In the genomic region with DNA sequence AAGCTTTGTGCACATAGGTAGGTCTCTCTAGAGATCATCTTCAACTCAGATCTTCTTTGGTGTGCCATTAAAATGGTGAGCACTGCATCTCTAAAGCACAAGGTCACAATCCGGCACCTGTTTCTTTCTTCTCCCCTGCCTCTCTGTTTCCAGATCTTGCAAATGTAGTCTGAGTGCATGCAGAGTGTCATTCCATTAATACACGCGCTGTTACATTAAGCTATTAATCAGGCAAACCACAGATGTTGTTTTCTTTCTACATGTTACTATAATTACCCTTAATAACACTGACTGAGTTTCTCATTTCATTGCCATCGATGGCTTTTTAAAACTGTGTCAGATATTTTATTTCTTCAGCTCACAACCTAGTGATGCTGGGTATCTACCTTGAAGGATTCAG, we compare ENCODE assay signal across 36 mouse cellular contexts. TPM values are rescaled to one million over a fixed set of nuclear protein-coding genes. Genes with fewer than 3 reads are reported as not detected.
DNase-seq lines count a peak whose midpoint lies in the region; ATAC-seq and TF ChIP-seq lines count a peak whose summit lies in the region.
"Had no signal": no experiment of that assay in that cellular context is flagged by ENCODE, and none has a peak within 500 bp of the region (broad histone marks: within the 10 kb centered on the region; RNA-seq: fewer than 3 reads in every experiment).

No protein-coding gene starts in this region.

- H3K4me3 ChIP-seq in forebrain, embryonic 13.5 days, result no peak overlapping the region
- H3K4me3 ChIP-seq in forebrain, embryonic 10.5 days, result no peak overlapping the region
- no peak overlapping the region for H3K4me3 ChIP-seq in midbrain, embryonic 13.5 days (replicated peaks)
- no peak overlapping the region for H3K4me3 ChIP-seq in midbrain, embryonic 10.5 days
- no peak overlapping the region for H3K4me3 ChIP-seq in forebrain, postnatal 0 days (ENCODE audit: low read depth, low read length)
- no peak overlapping the region for H3K4me3 ChIP-seq in cerebellum, adult 2 months (replicated peaks; ENCODE audit: insufficient read depth, low read depth, low read length)
- H3K4me3 ChIP-seq: embryonic facial prominence, embryonic 10.5 days; embryonic facial prominence, embryonic 15.5 days; gastrocnemius, adult 2 months; left cerebral cortex, adult 2 months; limb, embryonic 12.5 days; lung, embryonic 15.5 days; midbrain, embryonic 12.5 days; myocyte; neural tube, embryonic 12.5 days had no signal

- WGBS in forebrain, embryonic 13.5 days, result 51% methylated on average over 4 of the region's 4 CpGs
- WGBS in forebrain, embryonic 10.5 days, result 81% methylated on average over 4 of the region's 4 CpGs
- WGBS in midbrain, embryonic 13.5 days, result 74% methylated on average over 4 of the region's 4 CpGs
- WGBS in midbrain, embryonic 10.5 days, result 84% methylated on average over 4 of the region's 4 CpGs
- WGBS in forebrain, postnatal 0 days, result 38% methylated on average over 4 of the region's 4 CpGs
- WGBS in cerebellum, adult 2 months, result 75% methylated on average over 4 of the region's 4 CpGs

- peak; percentile 77; the same call in 1 of the 2 replicates for ATAC-seq in forebrain, embryonic 13.5 days
- peak; percentile 9; the same call in 1 of the 2 replicates for ATAC-seq in midbrain, embryonic 13.5 days
- ATAC-seq in forebrain, postnatal 0 days, result peak; percentile 58; the same call in 1 of the 2 replicates

- DNase-seq in forebrain, embryonic 10.5 days (ENCODE audit: extremely low spot score, low spot score), result no peak
- DNase-seq in midbrain, embryonic 10.5 days (ENCODE audit: low spot score), result no peak
- DNase-seq in brain, embryonic 14.5 days (ENCODE audit: low read depth), result peak; percentile 69
- DNase-seq in forebrain, postnatal 0 days, result peak; percentile 33
- DNase-seq in cerebellum, adult 2 months, result no peak
- DNase-seq in left cerebral cortex, adult 18-20 months (ENCODE audit: low spot score in 2 of 2), result no peak
- DNase-seq: adrenal gland, adult 8-10 months; cerebellum, adult 11-12 months; gastrocnemius, adult 2 months; gastrocnemius, postnatal 36 days; heart, adult 18-20 months; heart, postnatal 4 days; kidney, adult 2 months; kidney, postnatal 36 days; thymus, adult 2 months; thymus, postnatal 36 days had no signal

- no peaks in the 10 kb centered on the region for H3K9me3 ChIP-seq in forebrain, embryonic 13.5 days (replicated peaks)
- H3K9me3 ChIP-seq in forebrain, embryonic 10.5 days, result no peaks in the 10 kb centered on the region
- H3K9me3 ChIP-seq in midbrain, embryonic 13.5 days, result no peaks in the 10 kb centered on the region
- H3K9me3 ChIP-seq in midbrain, embryonic 10.5 days (replicated peaks), result no peaks in the 10 kb centered on the region
- no peaks in the 10 kb centered on the region for H3K9me3 ChIP-seq in forebrain, postnatal 0 days (ENCODE audit: low read length)
- H3K9me3 ChIP-seq: embryonic facial prominence, embryonic 10.5 days; embryonic facial prominence, embryonic 15.5 days; G1E; limb, embryonic 12.5 days; lung, embryonic 15.5 days; midbrain, embryonic 12.5 days; neural tube, embryonic 12.5 days had no signal

- no peak for TF ChIP-seq CTCF in brain, embryonic 14.5 days (IDR thresholded peaks at IDR 0.05; ENCODE audit: borderline replicate concordance, extremely low read depth, insufficient read depth, insufficient read length)
- no peak for TF ChIP-seq CTCF in forebrain, postnatal 0 days (IDR thresholded peaks at IDR 0.05; ENCODE audit: low read depth)
- TF ChIP-seq CTCF in cerebellum, adult 2 months (IDR thresholded peaks at IDR 0.05; ENCODE audit: borderline replicate concordance, insufficient read depth, low read depth, low read length), result no peak

- peaks cover 12% of the 10 kb centered on the region; the same call in 1 of the 2 replicates for H3K4me1 ChIP-seq in forebrain, embryonic 13.5 days
- H3K4me1 ChIP-seq in forebrain, embryonic 10.5 days, result no peaks in the 10 kb centered on the region
- peaks cover 6% of the 10 kb centered on the region; the same call in 1 of the 2 replicates for H3K4me1 ChIP-seq in midbrain, embryonic 13.5 days (replicated peaks)
- H3K4me1 ChIP-seq in midbrain, embryonic 10.5 days, result no peaks in the 10 kb centered on the region
- no peaks in the 10 kb centered on the region for H3K4me1 ChIP-seq in forebrain, postnatal 0 days (ENCODE audit: insufficient read depth)
- no peaks in the 10 kb centered on the region for H3K4me1 ChIP-seq in cerebellum, adult 2 months (ENCODE audit: control insufficient read depth, insufficient read depth, low read length)
- H3K4me1 ChIP-seq: embryonic facial prominence, embryonic 10.5 days; embryonic facial prominence, embryonic 15.5 days; limb, embryonic 12.5 days; lung, embryonic 15.5 days; midbrain, embryonic 12.5 days; neural tube, embryonic 12.5 days had no signal

- no peak for TF ChIP-seq POLR2A in brain, embryonic 14.5 days (IDR thresholded peaks at IDR 0.05; ENCODE audit: borderline replicate concordance, extremely low read depth, insufficient read depth, insufficient read length, poor library complexity, severe bottlenecking)
- no peak for TF ChIP-seq POLR2A in cerebellum, adult 2 months (IDR thresholded peaks at IDR 0.05; ENCODE audit: borderline replicate concordance, insufficient read depth, low read length)

- H3K27ac ChIP-seq in forebrain, embryonic 13.5 days, result peak overlapping the region; percentile 48
- no peak overlapping the region for H3K27ac ChIP-seq in forebrain, embryonic 10.5 days
- peak overlapping the region; percentile 68 for H3K27ac ChIP-seq in midbrain, embryonic 13.5 days
- H3K27ac ChIP-seq in midbrain, embryonic 10.5 days (replicated peaks), result no peak overlapping the region
- H3K27ac ChIP-seq in forebrain, postnatal 0 days (ENCODE audit: low read depth, low read length), result 0 out of 2 replicates have a peak overlapping the region, but pooled peaks have one; percentile 9
- H3K27ac ChIP-seq in cerebellum, adult 2 months (ENCODE audit: insufficient read depth, low read length), result no peak overlapping the region
- H3K27ac ChIP-seq: embryonic facial prominence, embryonic 10.5 days; embryonic facial prominence, embryonic 15.5 days; gastrocnemius, adult 2 months; left cerebral cortex, adult 2 months; limb, embryonic 12.5 days; lung, embryonic 15.5 days; midbrain, embryonic 12.5 days; neural tube, embryonic 12.5 days had no signal

- H3K27me3 ChIP-seq in forebrain, embryonic 13.5 days, result no peaks in the 10 kb centered on the region
- no peaks in the 10 kb centered on the region for H3K27me3 ChIP-seq in forebrain, embryonic 10.5 days (ENCODE audit: poor library complexity, severe bottlenecking)
- H3K27me3 ChIP-seq in midbrain, embryonic 13.5 days, result no peaks in the 10 kb centered on the region
- H3K27me3 ChIP-seq in midbrain, embryonic 10.5 days (ENCODE audit: low read depth, poor library complexity, severe bottlenecking), result no peaks in the 10 kb centered on the region
- H3K27me3 ChIP-seq in forebrain, postnatal 0 days (ENCODE audit: insufficient read depth, low read length), result no peaks in the 10 kb centered on the region
- no peaks in the 10 kb centered on the region for H3K27me3 ChIP-seq in cerebellum, adult 2 months (ENCODE audit: control insufficient read depth, insufficient read depth, low read length)
- H3K27me3 ChIP-seq: embryonic facial prominence, embryonic 15.5 days; limb, embryonic 12.5 days; lung, embryonic 15.5 days; midbrain, embryonic 12.5 days; neural tube, embryonic 12.5 days had no signal

- H3K4me2 ChIP-seq in forebrain, embryonic 13.5 days, result no peak overlapping the region
- H3K4me2 ChIP-seq in midbrain, embryonic 13.5 days (replicated peaks), result no peak overlapping the region
- no peak overlapping the region for H3K4me2 ChIP-seq in forebrain, postnatal 0 days (ENCODE audit: low read depth)
- H3K4me2 ChIP-seq: embryonic facial prominence, embryonic 15.5 days; heart, embryonic 11.5 days; limb, embryonic 12.5 days; lung, embryonic 15.5 days; midbrain, embryonic 12.5 days; neural tube, embryonic 12.5 days had no signal

- no peak overlapping the region for H3K9ac ChIP-seq in forebrain, embryonic 13.5 days
- no peak overlapping the region for H3K9ac ChIP-seq in midbrain, embryonic 13.5 days (replicated peaks)
- H3K9ac ChIP-seq in forebrain, postnatal 0 days, result no peak overlapping the region
- H3K9ac ChIP-seq: embryonic facial prominence, embryonic 15.5 days; limb, embryonic 12.5 days; lung, embryonic 15.5 days; midbrain, embryonic 12.5 days; neural tube, embryonic 12.5 days had no signal

- no peaks in the 10 kb centered on the region for H3K36me3 ChIP-seq in forebrain, embryonic 13.5 days (ENCODE audit: poor library complexity, severe bottlenecking)
- no peaks in the 10 kb centered on the region for H3K36me3 ChIP-seq in forebrain, embryonic 10.5 days (replicated peaks)
- H3K36me3 ChIP-seq in midbrain, embryonic 13.5 days, result no peaks in the 10 kb centered on the region
- no peaks in the 10 kb centered on the region for H3K36me3 ChIP-seq in midbrain, embryonic 10.5 days
- no peaks in the 10 kb centered on the region for H3K36me3 ChIP-seq in forebrain, postnatal 0 days (ENCODE audit: insufficient read depth)
- H3K36me3 ChIP-seq: embryonic facial prominence, embryonic 10.5 days; embryonic facial prominence, embryonic 15.5 days; G1E; limb, embryonic 12.5 days; lung, embryonic 15.5 days; midbrain, embryonic 12.5 days; neural tube, embryonic 12.5 days had no signal

RNA-seq across cellular contexts. Expression of gene Gm9972, which starts 22.6 kb away (rescaled TPM):
- 0.10 TPM in 1 of 2 replicates, not detected in the other for polyA plus RNA-seq in forebrain, embryonic 13.5 days (2015; fragmentation: Nextera tagmentation; extraction: Ambion mirVana)
- not detected in 2 replicates for polyA plus RNA-seq in forebrain, embryonic 10.5 days (2016; fragmentation: Nextera tagmentation; extraction: Ambion mirVana)
- not detected in 2 replicates for polyA plus RNA-seq in midbrain, embryonic 13.5 days (2015; fragmentation: Nextera tagmentation; extraction: Ambion mirVana)
- not detected in 2 replicates for polyA plus RNA-seq in midbrain, embryonic 10.5 days (2016; fragmentation: Nextera tagmentation; extraction: Ambion mirVana)
- polyA plus RNA-seq in brain, embryonic 14.5 days (2012; rRNA removed), result not detected in 2 replicates
- not detected in 2 replicates for total RNA-seq in forebrain, postnatal 0 days (2014; rRNA removed)
- polyA plus RNA-seq in forebrain, postnatal 0 days (2015; fragmentation: Nextera tagmentation; extraction: Ambion mirVana), result not detected in 2 replicates
- polyA plus RNA-seq in cerebellum, adult 2 months (2012; rRNA removed), result 0.06 TPM in 1 of 2 replicates, not detected in the other
- not detected for total RNA-seq in left cerebral cortex, adult 18-20 months (2021)
- total RNA-seq: adrenal gland, adult 8-10 months; adrenal gland, postnatal 4 days; gastrocnemius, adult 2 months; gastrocnemius, postnatal 36 days; heart, adult 18-20 months; heart, postnatal 4 days; left cerebral cortex, adult 2 months; left cerebral cortex, postnatal 25 days; liver, adult 2 months; megakaryocyte progenitor cell, adult 5-6 weeks had no signal
- polyA plus RNA-seq: embryonic facial prominence, embryonic 10.5 days; G1E; heart, embryonic 11.5 days; heart, embryonic 16.5 days; intestine, embryonic 14.5 days; kidney, adult 2 months; kidney, embryonic 16.5 days; limb, embryonic 12.5 days; liver, adult 2 months; liver, embryonic 16.5 days; myocyte; thymus, adult 2 months had no signal

Comparison
In these comparisons a context has a peak if more than half of its experiments do, and no peak if none do; other contexts are left out.
1. H3K27ac ChIP-seq: peak in forebrain, embryonic 13.5 days (single experiment), midbrain, embryonic 13.5 days (single experiment) and forebrain, postnatal 0 days (single experiment); none in forebrain, embryonic 10.5 days (single experiment), midbrain, embryonic 10.5 days (single experiment) and cerebellum, adult 2 months (single experiment).
2. DNase-seq: peak in brain, embryonic 14.5 days (single experiment) and forebrain, postnatal 0 days (single experiment); none in forebrain, embryonic 10.5 days (single experiment), midbrain, embryonic 10.5 days (single experiment), cerebellum, adult 2 months (0 of 2) and left cerebral cortex, adult 18-20 months (0 of 2).
3. ATAC-seq: peak in every context shown above with its lines; median percentile 77 in forebrain, embryonic 13.5 days; 58 in forebrain, postnatal 0 days; 9 in midbrain, embryonic 13.5 days.